Mouse (Mus musculus) cortical plate, adult 2 months (tissue): ENCODE results near the gene Smug1.

Experiments
- CTCF ChIP-seq: fragments of 200-500 bp; IDR thresholded peaks from 2 replicates; pipeline ENCODE4 v1.5.1; 2011; ENCODE audit warnings: mild to moderate bottlenecking, control low read depth, low read length; ENCODE audit not compliant: insufficient read depth; ENCODE audit errors: extremely low read depth
- POLR2A ChIP-seq: fragments of 200-500 bp; IDR thresholded peaks from 2 replicates; pipeline ENCODE4 v1.6.1; 2011; ENCODE audit warnings: mild to moderate bottlenecking, low read length, control low read depth; ENCODE audit not compliant: insufficient read depth; ENCODE audit errors: extremely low read depth

GRCm38 (mm10) chr15:103124254-103124653, 42.6 kb downstream of the Smug1 start:
- TF ChIP-seq POLR2A = no peak
- TF ChIP-seq CTCF = no peak
